Mouse (Mus musculus) neutrophil, adult 5-6 weeks (primary cell): Measurements from ENCODE around the gene Ankrd35. TPM values are rescaled to one million over a fixed set of nuclear protein-coding genes. Genes with fewer than 3 reads are reported as not detected.
"Not testable (repeated sequence)": the region's sequence is repeated elsewhere in the genome, so short reads cannot be mapped to it uniquely, and the experiment has no call there.

ENCODE experiments used
- ATAC-seq: fragments of 151-379, 151-347 bp; 2 replicates; pipeline ENCODE4 v1.8.0; 2017; ENCODE audit warnings: mild to moderate bottlenecking, moderate TSS enrichment; ENCODE audit not compliant: insufficient number of reproducible peaks, poor library complexity, low FRiP score, severe bottlenecking; ENCODE audit errors: extremely low read depth
- total RNA-seq: library from RNA; stranded (forward); fragments of 200-1000 nt; gene quantifications from 2 replicates; pipeline ENCODE4 v1.2.3, GENCODE M21; 2017

Ankrd35 gene
- total RNA-seq = 0.25 and 1.0 TPM in 2 replicates

- peak; percentile 94 for ATAC-seq
Observed at GRCm38 (mm10) chr3:96669727-96670468, at the start of gene Ankrd35. Gene Ankrd35, plus strand, starts transcription at chr3:96670131.

- no peak for ATAC-seq
Observed at GRCm38 (mm10) chr3:96623201-96623600, 46.7 kb upstream of the Ankrd35 start.

- peak; percentile 99 for ATAC-seq
Observed at GRCm38 (mm10) chr3:96629729-96630600, 40.0 kb upstream of the Ankrd35 start, which contains the start of gene Rbm8a. Gene Rbm8a, plus strand, starts transcription at chr3:96629933.

GRCm38 (mm10) chr3:96632058-96632457 lies 37.9 kb upstream of the Ankrd35 start:
- no peak for ATAC-seq

GRCm38 (mm10) chr3:96634015-96634414 lies 35.9 kb upstream of the Ankrd35 start:
- ATAC-seq = no peak

GRCm38 (mm10) chr3:96634928-96635879 lies 34.7 kb upstream of the Ankrd35 start, which contains the start of the genes Pex11b and Gm42957:
Gene Pex11b, plus strand, starts transcription at chr3:96635376.
Gene Gm42957, plus strand, starts transcription at chr3:96635474.
- ATAC-seq = peak; percentile 59

GRCm38 (mm10) chr3:96635906-96636305 lies 34.0 kb upstream of the Ankrd35 start:
- ATAC-seq = peak; percentile 1; the same call in 1 of the 2 replicates

GRCm38 (mm10) chr3:96636448-96636847 lies 33.5 kb upstream of the Ankrd35 start:
- no peak for ATAC-seq

GRCm38 (mm10) chr3:96639219-96639618 lies 30.7 kb upstream of the Ankrd35 start:
- ATAC-seq = peak; percentile 63; the same call in 1 of the 2 replicates

- no peak for ATAC-seq
Observed at GRCm38 (mm10) chr3:96645018-96645649, 24.8 kb upstream of the Ankrd35 start, which contains the start of gene Itga10. Gene Itga10, plus strand, starts transcription at chr3:96645584.

- no peak for ATAC-seq
Observed at GRCm38 (mm10) chr3:96647365-96647764, 22.6 kb upstream of the Ankrd35 start.

- ATAC-seq = no peak
Observed at GRCm38 (mm10) chr3:96660901-96661300, 9.0 kb upstream of the Ankrd35 start.

GRCm38 (mm10) chr3:96662731-96663316 lies 7.1 kb upstream of the Ankrd35 start:
- ATAC-seq = no peak

GRCm38 (mm10) chr3:96663432-96664239 lies 6.3 kb upstream of the Ankrd35 start:
- peak; percentile 60; the same call in 1 of the 2 replicates for ATAC-seq

- not testable (repeated sequence) for ATAC-seq
Observed at GRCm38 (mm10) chr3:96665732-96666363, 4.1 kb upstream of the Ankrd35 start.

GRCm38 (mm10) chr3:96666916-96667315 lies 3.0 kb upstream of the Ankrd35 start:
- ATAC-seq = no peak
